ENCODE assay signal across 8 mouse cellular contexts in genomic region chr14:25805871-25806270, GRCm38 (mm10). TPM values are rescaled to one million over a fixed set of nuclear protein-coding genes. Genes with fewer than 3 reads are reported as not detected.
A peak's percentile ranks its signal among the peaks of the same experiment; 100 is the strongest.
DNase-seq lines count a peak whose midpoint lies in the region; ATAC-seq lines count a peak whose summit lies in the region.

No protein-coding gene starts in this region.

- no peak overlapping the region for H3K27ac ChIP-seq in hindbrain, embryonic 15.5 days (replicated peaks)
- no peak overlapping the region for H3K27ac ChIP-seq in hindbrain, embryonic 11.5 days (ENCODE audit: low read depth, low read length)
- H3K27ac ChIP-seq in intestine, embryonic 15.5 days: no peak overlapping the region

- no peaks in the 10 kb centered on the region for H3K4me1 ChIP-seq in hindbrain, embryonic 15.5 days (replicated peaks)
- no peaks in the 10 kb centered on the region for H3K4me1 ChIP-seq in hindbrain, embryonic 11.5 days (replicated peaks; ENCODE audit: control insufficient read depth, insufficient read depth, low read length)
- H3K4me1 ChIP-seq in intestine, embryonic 15.5 days (replicated peaks): 0 out of 2 replicates have a peak, but pooled peaks cover 8% of the 10 kb centered on the region

- WGBS in hindbrain, embryonic 15.5 days: 57% methylated on average over 7 of the region's 7 CpGs
- WGBS in hindbrain, embryonic 11.5 days: 70% methylated on average over 7 of the region's 7 CpGs
- WGBS in intestine, embryonic 15.5 days: 60% methylated on average over 7 of the region's 7 CpGs

- ATAC-seq in hindbrain, embryonic 15.5 days (ENCODE audit: low FRiP score, low read depth): peak; percentile 69; the same call in 1 of the 2 replicates
- ATAC-seq in hindbrain, embryonic 11.5 days (ENCODE audit: low FRiP score): no peak
- no peak for ATAC-seq in intestine, embryonic 15.5 days
- ATAC-seq in granulocyte monocyte progenitor cell, adult 5-6 weeks (replicated peaks; ENCODE audit: poor library complexity, severe bottlenecking): no peak

- H3K9ac ChIP-seq in hindbrain, embryonic 15.5 days: no peak overlapping the region
- no peak overlapping the region for H3K9ac ChIP-seq in hindbrain, embryonic 11.5 days (ENCODE audit: low read depth, low read length)
- no peak overlapping the region for H3K9ac ChIP-seq in intestine, embryonic 15.5 days

- H3K4me3 ChIP-seq in hindbrain, embryonic 15.5 days: no peak overlapping the region
- H3K4me3 ChIP-seq in hindbrain, embryonic 11.5 days (ENCODE audit: low read depth, low read length): no peak overlapping the region
- H3K4me3 ChIP-seq in intestine, embryonic 15.5 days (replicated peaks): no peak overlapping the region

- no peaks in the 10 kb centered on the region for H3K9me3 ChIP-seq in hindbrain, embryonic 15.5 days
- H3K9me3 ChIP-seq in hindbrain, embryonic 11.5 days (ENCODE audit: control insufficient read depth, low read length): no peaks in the 10 kb centered on the region
- H3K9me3 ChIP-seq in intestine, embryonic 15.5 days: no peaks in the 10 kb centered on the region

- no peak for DNase-seq in hindbrain, embryonic 11.5 days (ENCODE audit: low spot score)
- peak; percentile 72 for DNase-seq in adrenal gland, adult 2 months
- DNase-seq in gastrocnemius, adult 18-20 months (ENCODE audit: low spot score): peak; percentile 94
- peak; percentile 45 to 58 for DNase-seq in kidney, postnatal 4 days
- DNase-seq in right cerebral cortex, postnatal 14 days: peak; percentile 17

- no peak overlapping the region for H3K4me2 ChIP-seq in hindbrain, embryonic 15.5 days
- no peak overlapping the region for H3K4me2 ChIP-seq in hindbrain, embryonic 11.5 days (replicated peaks; ENCODE audit: low read depth, low read length)
- H3K4me2 ChIP-seq in intestine, embryonic 15.5 days (replicated peaks): no peak overlapping the region

- H3K36me3 ChIP-seq in hindbrain, embryonic 15.5 days: no peaks in the 10 kb centered on the region
- no peaks in the 10 kb centered on the region for H3K36me3 ChIP-seq in hindbrain, embryonic 11.5 days (ENCODE audit: control insufficient read depth, insufficient read depth, low read length)
- H3K36me3 ChIP-seq in intestine, embryonic 15.5 days: no peaks in the 10 kb centered on the region

- H3K27me3 ChIP-seq in hindbrain, embryonic 15.5 days: no peaks in the 10 kb centered on the region
- no peaks in the 10 kb centered on the region for H3K27me3 ChIP-seq in hindbrain, embryonic 11.5 days (ENCODE audit: control insufficient read depth, insufficient read depth, low read length)
- no peaks in the 10 kb centered on the region for H3K27me3 ChIP-seq in intestine, embryonic 15.5 days (replicated peaks)

RNA-seq across cellular contexts. Expression of gene Anxa11, which starts 36.1 kb away (rescaled TPM):
- 3.1 and 3.6 TPM in 2 replicates for polyA plus RNA-seq in hindbrain, embryonic 15.5 days (2015; fragmentation: Nextera tagmentation; extraction: Ambion mirVana)
- polyA plus RNA-seq in hindbrain, embryonic 11.5 days (2014; fragmentation: Nextera tagmentation; extraction: Ambion mirVana): 4.3 and 5.5 TPM in 2 replicates
- 10 to 100 TPM; 59.3 to 75.7 TPM for total RNA-seq in adrenal gland, adult 2 months (2021)
- polyA plus RNA-seq in adrenal gland, adult 2 months (2012; rRNA removed): 96.9 and 103 TPM in 2 replicates
- 100 to 1,000 TPM; 100 to 102 TPM for total RNA-seq in gastrocnemius, adult 18-20 months (2021)
- 71.5 and 72.2 TPM in 2 replicates for polyA plus RNA-seq in intestine, embryonic 15.5 days (2015; fragmentation: Nextera tagmentation; extraction: Ambion mirVana)
- total RNA-seq in granulocyte monocyte progenitor cell, adult 5-6 weeks (2014; fragmentation: Nextera tagmentation): 39.6 and 41.1 TPM in 2 replicates
- total RNA-seq in granulocyte monocyte progenitor cell, adult 5-6 weeks (2017): 7.2 and 9.7 TPM in 2 replicates

RNA-seq across cellular contexts. Expression of gene Zcchc24, which starts 37.0 kb away (rescaled TPM):
- 15.7 and 16.1 TPM in 2 replicates for polyA plus RNA-seq in hindbrain, embryonic 15.5 days (2015; fragmentation: Nextera tagmentation; extraction: Ambion mirVana)
- polyA plus RNA-seq in hindbrain, embryonic 11.5 days (2014; fragmentation: Nextera tagmentation; extraction: Ambion mirVana): 13.4 and 14.3 TPM in 2 replicates
- 10 to 100 TPM; 19.5 to 32.6 TPM for total RNA-seq in adrenal gland, adult 2 months (2021)
- polyA plus RNA-seq in adrenal gland, adult 2 months (2012; rRNA removed): 19.5 and 20.6 TPM in 2 replicates
- 10 to 100 TPM; 53.7 to 60.4 TPM for total RNA-seq in gastrocnemius, adult 18-20 months (2021)
- 20.6 and 21.0 TPM in 2 replicates for polyA plus RNA-seq in intestine, embryonic 15.5 days (2015; fragmentation: Nextera tagmentation; extraction: Ambion mirVana)
- total RNA-seq in granulocyte monocyte progenitor cell, adult 5-6 weeks (2014; fragmentation: Nextera tagmentation): 0.54 and 1.5 TPM in 2 replicates
- total RNA-seq in granulocyte monocyte progenitor cell, adult 5-6 weeks (2017): 1.3 and 1.6 TPM in 2 replicates

Comparison
In these comparisons a context has a peak if more than half of its experiments do, and no peak if none do; other contexts are left out.
1. RNA of gene Anxa11, which starts 36.1 kb away (polyA plus RNA-seq): 96.9 to 103 TPM in adrenal gland, adult 2 months and 71.5 to 72.2 TPM in intestine, embryonic 15.5 days; 4.3 to 5.5 TPM in hindbrain, embryonic 11.5 days and 3.1 to 3.6 TPM in hindbrain, embryonic 15.5 days; every median in the first group is over 10 times any median in the second.